Mouse (Mus musculus): ENCODE measurements around the gene Gm42742. TPM values are rescaled to one million over a fixed set of nuclear protein-coding genes. Genes with fewer than 3 reads are reported as not detected.

Gene Gm42742
- polyA plus RNA-seq, 1 experiment from 2014 or later, result 32.6 TPM

DNA sequence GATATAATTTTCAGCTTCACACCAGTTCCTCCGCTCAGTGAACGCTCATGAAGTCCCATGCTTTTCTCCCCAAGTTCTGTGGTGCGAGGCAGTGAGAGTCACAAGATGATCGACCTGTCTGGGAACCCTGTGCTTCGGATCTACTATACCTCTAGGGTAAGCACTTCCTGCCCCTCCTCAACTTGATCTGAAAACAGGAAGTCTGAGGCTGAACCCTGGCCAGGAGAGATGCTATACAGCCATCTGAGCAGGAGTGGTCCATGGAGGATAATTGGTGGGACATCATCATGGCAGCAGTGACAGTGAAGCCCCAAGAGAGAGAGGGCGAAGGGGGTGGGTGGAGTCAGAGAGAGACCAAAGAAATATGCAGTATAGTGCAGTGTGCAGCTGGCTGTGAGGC, 42.1 kb downstream of the Gm42742 start:
- no peak overlapping the region for H3K4me3 ChIP-seq
- H3K27me3 ChIP-seq (ENCODE audit: poor library complexity, severe bottlenecking), result no peaks in the 10 kb centered on the region
- DNase-seq (ENCODE audit: extremely low spot score, low spot score), result no peak
- H3K4me1 ChIP-seq, result peaks cover 23% of the 10 kb centered on the region
- 93% methylated on average over 6 of the region's 6 CpGs for whole genome bisulfite sequencing
- peaks cover 40% of the 10 kb centered on the region for H3K36me3 ChIP-seq (replicated peaks)
- H3K27ac ChIP-seq, result no peak overlapping the region
- H3K9me3 ChIP-seq, result no peaks in the 10 kb centered on the region

DNA sequence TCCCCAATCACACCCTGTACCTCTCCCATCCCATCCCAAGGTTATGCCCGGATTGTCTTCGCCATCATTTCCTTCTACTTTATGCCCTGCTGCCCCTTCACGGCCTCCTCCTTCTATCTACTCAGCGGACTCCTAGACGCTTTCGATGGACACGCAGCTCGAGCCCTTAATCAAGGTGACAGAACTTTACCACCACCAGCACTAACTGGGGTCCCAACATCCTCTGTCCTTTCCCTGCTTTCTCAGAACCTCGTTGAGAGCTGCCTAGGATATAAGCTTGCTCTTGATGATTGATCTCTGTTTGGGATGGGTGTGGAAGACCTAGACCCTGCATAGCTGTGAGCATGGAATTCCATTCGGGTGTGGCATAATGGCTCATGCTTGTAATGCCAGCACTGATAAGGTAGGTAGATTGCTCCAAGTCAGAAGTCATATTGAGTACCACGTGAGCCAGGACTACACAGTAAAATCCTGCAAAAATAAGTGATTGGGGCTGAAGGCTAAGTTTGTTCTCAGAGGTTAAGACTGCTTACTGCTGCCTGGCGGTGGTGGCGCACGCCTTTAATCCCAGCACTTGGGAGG, 43.9 kb downstream of the Gm42742 start:
- Histone ChIP-seq H3K4me3 (peak overlapping the region; percentile 100), H3K9me3 (no peaks in the 10 kb centered on the region), H3K27me3 (ENCODE audit: poor library complexity, severe bottlenecking) (no peaks in the 10 kb centered on the region), H3K27ac (peak overlapping the region; percentile 99), H3K4me1 (peaks cover 23% of the 10 kb centered on the region), H3K36me3 (replicated peaks) (peaks cover 40% of the 10 kb centered on the region)
- DNase-seq (ENCODE audit: extremely low spot score, low spot score), result no peak
- WGBS, result 31% methylated on average over 14 of the region's 14 CpGs

DNA sequence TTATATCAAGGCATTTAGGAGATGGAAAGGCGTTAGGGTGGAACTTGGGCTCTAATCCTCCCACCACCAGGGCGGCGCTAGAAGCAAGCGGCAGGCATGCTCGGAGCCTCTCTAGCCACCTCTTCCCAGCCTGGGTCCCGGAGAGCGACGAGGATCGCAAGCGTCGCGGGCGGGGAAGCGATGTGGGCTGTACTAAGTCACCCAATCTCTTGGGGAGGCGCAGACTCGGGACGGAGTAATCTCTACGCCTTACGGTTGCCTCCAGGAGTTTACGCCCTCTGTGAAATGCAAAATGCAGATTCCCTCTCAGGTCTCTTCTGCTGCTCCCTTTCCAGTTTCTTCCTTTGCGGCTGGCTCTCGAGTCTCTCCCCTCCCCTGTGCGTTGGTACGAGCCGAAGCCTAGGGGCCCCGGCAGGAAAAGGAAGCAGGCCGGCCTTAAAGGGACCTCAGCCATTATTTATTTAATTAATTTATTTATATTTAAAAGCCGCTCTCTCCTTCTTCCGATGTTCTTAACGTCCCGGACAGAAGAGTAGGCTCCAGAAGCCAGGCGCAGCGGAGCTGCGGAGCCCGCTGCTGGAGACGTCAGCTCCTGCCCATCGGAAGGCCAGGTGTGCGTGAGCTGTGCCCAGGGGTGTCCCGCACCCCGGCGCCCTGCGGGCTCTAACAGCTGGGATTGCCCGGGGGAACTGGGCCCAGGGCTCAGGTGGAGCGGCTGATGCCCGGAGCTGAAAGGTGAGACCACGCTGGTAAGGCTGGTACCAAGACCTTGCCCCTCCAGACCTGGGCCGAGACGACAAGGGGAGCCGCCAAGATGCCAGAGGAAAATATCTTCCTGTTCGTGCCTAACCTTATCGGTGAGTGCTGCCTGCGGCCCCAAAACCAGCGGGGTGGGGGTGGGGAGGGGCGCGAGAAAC, 44.7 kb downstream of the Gm42742 start, which contains the start of gene Cdiptos:
Cdiptos (minus strand) TSS at position 149 of the 917 bp plus-strand sequence.
- no peaks in the 10 kb centered on the region for H3K9me3 ChIP-seq
- peaks cover 35% of the 10 kb centered on the region for H3K36me3 ChIP-seq (replicated peaks)
- H3K27ac ChIP-seq, result peak within 1 kb of the TSS; percentile 99
- no peaks in the 10 kb centered on the region for H3K27me3 ChIP-seq (ENCODE audit: poor library complexity, severe bottlenecking)
- under 1% methylated on average over 55 of the region's 55 CpGs for WGBS
- peak; percentile 96 for DNase-seq (ENCODE audit: extremely low spot score, low spot score)
- H3K4me1 ChIP-seq, result peaks cover 23% of the 10 kb centered on the region
- peak within 1 kb of the TSS; percentile 100 for H3K4me3 ChIP-seq

DNA sequence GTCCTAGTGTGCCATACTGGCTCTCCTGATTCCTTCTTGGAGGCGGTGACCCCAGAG, 45.2 kb downstream of the Gm42742 start, which contains the start of gene Cdipt:
Cdipt (plus strand) TSS at position 22 of the 57 bp plus-strand sequence.
- WGBS, result 6% methylated on average over 1 of the region's 1 CpGs
- Histone ChIP-seq H3K4me1 (peaks cover 23% of the 10 kb centered on the region), H3K27me3 (ENCODE audit: poor library complexity, severe bottlenecking) (no peaks in the 10 kb centered on the region), H3K36me3 (replicated peaks) (peaks cover 30% of the 10 kb centered on the region), H3K4me3 (peak within 1 kb of the TSS; percentile 100), H3K27ac (peak within 1 kb of the TSS; percentile 99), H3K9me3 (no peaks in the 10 kb centered on the region)
- no peak for DNase-seq (ENCODE audit: extremely low spot score, low spot score)

DNA sequence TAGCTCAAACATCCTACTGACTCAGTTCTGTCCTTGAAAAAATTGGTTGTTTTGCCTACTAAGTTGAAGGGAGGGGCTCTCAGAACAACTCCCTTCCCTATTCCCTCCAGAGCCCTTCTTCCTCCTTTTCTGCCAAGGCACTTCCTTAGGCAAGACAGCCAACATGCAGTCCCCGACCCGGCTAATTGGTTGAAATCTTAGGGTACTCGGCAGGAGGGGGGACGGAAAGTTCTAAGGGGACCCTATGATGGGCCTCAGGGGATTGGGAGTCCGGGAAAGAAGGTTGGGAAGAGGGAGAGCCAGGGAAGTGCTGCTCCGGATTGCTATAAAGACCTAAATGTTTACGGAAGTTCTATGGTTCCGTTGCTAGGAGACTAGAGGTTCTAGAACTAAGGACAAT, 45.4 kb downstream of the Gm42742 start:
- Histone ChIP-seq H3K4me3 (peak overlapping the region; percentile 100), H3K27me3 (ENCODE audit: poor library complexity, severe bottlenecking) (no peaks in the 10 kb centered on the region), H3K36me3 (replicated peaks) (peaks cover 29% of the 10 kb centered on the region), H3K27ac (peak overlapping the region; percentile 99), H3K9me3 (no peaks in the 10 kb centered on the region), H3K4me1 (peaks cover 23% of the 10 kb centered on the region)
- DNase-seq (ENCODE audit: extremely low spot score, low spot score), result no peak
- WGBS, result 18% methylated on average over 8 of the region's 8 CpGs

DNA sequence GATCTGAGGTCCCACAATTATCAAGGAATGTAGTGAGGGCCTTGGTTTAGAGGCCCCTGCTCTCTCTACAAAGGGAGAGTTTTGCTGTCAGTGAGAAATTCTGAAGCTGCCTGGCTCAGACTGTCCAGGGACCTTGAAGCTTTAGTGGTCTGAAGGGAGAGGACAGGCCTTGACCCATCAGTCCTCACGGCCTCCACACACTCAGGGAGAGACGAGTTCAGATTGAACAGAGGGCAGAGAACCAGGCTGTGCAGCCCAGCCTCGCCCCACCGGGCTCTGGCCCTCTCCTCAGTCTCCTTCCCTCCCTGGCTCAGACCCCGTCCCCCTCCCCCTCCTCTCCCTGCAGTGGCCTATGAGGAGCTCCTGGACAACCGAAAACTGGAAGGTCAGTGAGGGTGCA, 53.5 kb downstream of the Gm42742 start:
- H3K9me3 ChIP-seq, result no peaks in the 10 kb centered on the region
- 61% methylated on average over 6 of the region's 6 CpGs for whole genome bisulfite sequencing
- DNase-seq (ENCODE audit: extremely low spot score, low spot score), result no peak
- peaks cover 6% of the 10 kb centered on the region; the same call in 1 of the 2 replicates for H3K4me1 ChIP-seq
- no peak overlapping the region for H3K4me3 ChIP-seq
- H3K36me3 ChIP-seq (replicated peaks), result no peaks in the 10 kb centered on the region
- H3K27ac ChIP-seq, result no peak overlapping the region
- H3K27me3 ChIP-seq (ENCODE audit: poor library complexity, severe bottlenecking), result peaks cover 22% of the 10 kb centered on the region

DNA sequence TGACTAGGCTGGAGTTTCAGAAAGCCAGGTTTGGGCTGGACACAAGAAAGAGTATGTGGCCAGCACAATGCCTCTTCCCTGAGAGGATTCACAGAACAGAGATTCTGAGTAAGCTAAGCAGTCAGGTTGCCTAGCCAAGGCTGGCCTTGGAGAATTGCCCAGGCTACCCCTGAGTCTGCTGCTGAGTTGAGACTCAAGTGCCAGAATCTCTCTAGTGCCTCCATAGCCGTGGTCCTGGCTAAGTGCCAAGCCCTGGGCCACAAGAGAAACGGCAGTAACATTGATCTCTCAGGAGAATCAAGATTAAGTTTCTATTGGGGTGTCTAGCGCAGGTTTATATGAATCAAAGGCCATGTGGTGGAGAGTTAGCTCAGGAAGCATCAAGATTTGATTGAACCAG, 55.3 kb downstream of the Gm42742 start:
- no peak for DNase-seq (ENCODE audit: extremely low spot score, low spot score)
- peaks cover 32% of the 10 kb centered on the region for H3K27me3 ChIP-seq (ENCODE audit: poor library complexity, severe bottlenecking)
- H3K4me1 ChIP-seq, result peaks cover 6% of the 10 kb centered on the region; the same call in 1 of the 2 replicates
- no peaks in the 10 kb centered on the region for H3K9me3 ChIP-seq
- 81% methylated on average over 3 of the region's 3 CpGs for WGBS
- no peak overlapping the region for H3K4me3 ChIP-seq
- no peaks in the 10 kb centered on the region for H3K36me3 ChIP-seq (replicated peaks)
- H3K27ac ChIP-seq, result no peak overlapping the region

Small RNA genes within 50 kb of the gene (microRNA-seq; reads per million reads assigned to microRNA genes)
- not detected for gene Gm44343

Other genes with a start within 250 kb of the Gm42742 start
- 28.9 and 35.0 TPM in 2 replicates for gene Ypel3, start 244.1 kb downstream of the Gm42742 start, polyA plus RNA-seq (2016; fragmentation: Nextera tagmentation; extraction: Ambion mirVana)
- gene Tbx6, start 239.6 kb downstream of the Gm42742 start, polyA plus RNA-seq (2016; fragmentation: Nextera tagmentation; extraction: Ambion mirVana), result 0.32 and 0.61 TPM in 2 replicates
- 413 and 423 TPM in 2 replicates for gene Ppp4c, start 228.6 kb downstream of the Gm42742 start, polyA plus RNA-seq (2016; fragmentation: Nextera tagmentation; extraction: Ambion mirVana)
- 2.6 and 2.9 TPM in 2 replicates for gene Fam57b, start 223.4 kb downstream of the Gm42742 start, polyA plus RNA-seq (2016; fragmentation: Nextera tagmentation; extraction: Ambion mirVana)
- gene 4930451I11Rik, start 189.5 kb downstream of the Gm42742 start, polyA plus RNA-seq (2016; fragmentation: Nextera tagmentation; extraction: Ambion mirVana), result not detected in 2 replicates
- 9.8 and 10.1 TPM in 2 replicates for gene Doc2a, start 173.7 kb downstream of the Gm42742 start, polyA plus RNA-seq (2016; fragmentation: Nextera tagmentation; extraction: Ambion mirVana)
- 57.4 and 65.2 TPM in 2 replicates for gene Hirip3, start 159.1 kb downstream of the Gm42742 start, polyA plus RNA-seq (2016; fragmentation: Nextera tagmentation; extraction: Ambion mirVana)
- gene Ino80e, start 158.7 kb downstream of the Gm42742 start, polyA plus RNA-seq (2016; fragmentation: Nextera tagmentation; extraction: Ambion mirVana), result 110 and 117 TPM in 2 replicates
- 54.0 and 54.1 TPM in 2 replicates for gene Taok2, start 136.4 kb downstream of the Gm42742 start, polyA plus RNA-seq (2016; fragmentation: Nextera tagmentation; extraction: Ambion mirVana)
- gene Tmem219, start 98.2 kb downstream of the Gm42742 start, polyA plus RNA-seq (2016; fragmentation: Nextera tagmentation; extraction: Ambion mirVana), result 22.2 and 24.9 TPM in 2 replicates
- gene Kctd13, start 92.2 kb downstream of the Gm42742 start, polyA plus RNA-seq (2016; fragmentation: Nextera tagmentation; extraction: Ambion mirVana), result 17.5 and 18.0 TPM in 2 replicates
- gene Asphd1, start 71.5 kb downstream of the Gm42742 start, polyA plus RNA-seq (2016; fragmentation: Nextera tagmentation; extraction: Ambion mirVana), result 0.21 TPM in 1 of 2 replicates, not detected in the other
- gene Sez6l2, start 70.5 kb downstream of the Gm42742 start, polyA plus RNA-seq (2016; fragmentation: Nextera tagmentation; extraction: Ambion mirVana), result 0.72 and 1.2 TPM in 2 replicates
- 84.6 and 85.7 TPM in 2 replicates for gene Cdipt, start 45.2 kb downstream of the Gm42742 start, polyA plus RNA-seq (2016; fragmentation: Nextera tagmentation; extraction: Ambion mirVana)
- 0.72 and 1.0 TPM in 2 replicates for gene Cdiptos, start 45.0 kb downstream of the Gm42742 start, polyA plus RNA-seq (2016; fragmentation: Nextera tagmentation; extraction: Ambion mirVana)
- gene Mvp, start 6.5 kb downstream of the Gm42742 start, polyA plus RNA-seq (2016; fragmentation: Nextera tagmentation; extraction: Ambion mirVana), result 3.3 TPM in 2 replicates
- not detected in 2 replicates for gene Pagr1b, start 4.6 kb downstream of the Gm42742 start, polyA plus RNA-seq (2016; fragmentation: Nextera tagmentation; extraction: Ambion mirVana)
- gene Pagr1a, start 3.7 kb downstream of the Gm42742 start, polyA plus RNA-seq (2016; fragmentation: Nextera tagmentation; extraction: Ambion mirVana), result 92.7 and 121 TPM in 2 replicates
- gene Prrt2, start 114 bp upstream of the Gm42742 start, polyA plus RNA-seq (2016; fragmentation: Nextera tagmentation; extraction: Ambion mirVana), result 3.5 and 4.0 TPM in 2 replicates
- 60.2 and 65.7 TPM in 2 replicates for gene Maz, start 5.9 kb upstream of the Gm42742 start, polyA plus RNA-seq (2016; fragmentation: Nextera tagmentation; extraction: Ambion mirVana)
- gene Kif22, start 21.4 kb upstream of the Gm42742 start, polyA plus RNA-seq (2016; fragmentation: Nextera tagmentation; extraction: Ambion mirVana), result 223 and 226 TPM in 2 replicates
- gene Zg16, start 66.2 kb upstream of the Gm42742 start, polyA plus RNA-seq (2016; fragmentation: Nextera tagmentation; extraction: Ambion mirVana), result not detected in 2 replicates
- 0.74 TPM in 2 replicates for gene AI467606, start 70.3 kb upstream of the Gm42742 start, polyA plus RNA-seq (2016; fragmentation: Nextera tagmentation; extraction: Ambion mirVana)
- gene Qprt, start 101.1 kb upstream of the Gm42742 start, polyA plus RNA-seq (2016; fragmentation: Nextera tagmentation; extraction: Ambion mirVana), result 11.3 and 12.3 TPM in 2 replicates
- 0.07 and 0.10 TPM in 2 replicates for gene Spn, start 116.7 kb upstream of the Gm42742 start, polyA plus RNA-seq (2016; fragmentation: Nextera tagmentation; extraction: Ambion mirVana)
- 111 and 114 TPM in 2 replicates for gene Cd2bp2, start 175.0 kb upstream of the Gm42742 start, polyA plus RNA-seq (2016; fragmentation: Nextera tagmentation; extraction: Ambion mirVana)
- 27.3 and 29.2 TPM in 2 replicates for gene Tbc1d10b, start 187.4 kb upstream of the Gm42742 start, polyA plus RNA-seq (2016; fragmentation: Nextera tagmentation; extraction: Ambion mirVana)
- 10.7 and 10.8 TPM in 2 replicates for gene Mylpf, start 187.8 kb upstream of the Gm42742 start, polyA plus RNA-seq (2016; fragmentation: Nextera tagmentation; extraction: Ambion mirVana)
- gene Zfp553, start 212.0 kb upstream of the Gm42742 start, polyA plus RNA-seq (2016; fragmentation: Nextera tagmentation; extraction: Ambion mirVana), result 74.7 and 78.3 TPM in 2 replicates
- 30.3 and 32.3 TPM in 2 replicates for gene Sept1, start 212.0 kb upstream of the Gm42742 start, polyA plus RNA-seq (2016; fragmentation: Nextera tagmentation; extraction: Ambion mirVana)
- gene Zfp771, start 223.2 kb upstream of the Gm42742 start, polyA plus RNA-seq (2016; fragmentation: Nextera tagmentation; extraction: Ambion mirVana), result 55.8 and 57.7 TPM in 2 replicates
- 379 and 383 TPM in 2 replicates for gene Dctpp1, start 239.6 kb upstream of the Gm42742 start, polyA plus RNA-seq (2016; fragmentation: Nextera tagmentation; extraction: Ambion mirVana)